Mouse (Mus musculus) embryonic fibroblast, embryonic 13.5 days (primary cell): ENCODE data around the gene Ggt5.

ENCODE experiments used
- CTCF ChIP-seq: IDR thresholded peaks from 2 replicates; pipeline ENCODE4 v1.5.1; 2011; ENCODE audit warnings: mild to moderate bottlenecking, control low read depth, low read length, moderate library complexity, borderline replicate concordance; ENCODE audit not compliant: insufficient read depth
- POLR2A ChIP-seq: IDR thresholded peaks from 2 replicates; pipeline ENCODE4 v1.6.1; 2011; ENCODE audit warnings: low read depth, mild to moderate bottlenecking, control low read depth, low read length, moderate library complexity

GRCm38 (mm10) chr10:75607253-75607652 lies 18.1 kb downstream of the Ggt5 start:
- TF ChIP-seq CTCF, result no peak
- TF ChIP-seq POLR2A, result no peak
